Mouse (Mus musculus) frontal cortex, adult (tissue): Measurements from ENCODE around the gene Prkcg.
"Not testable (repeated sequence)": the region's sequence is repeated elsewhere in the genome, so short reads cannot be mapped to it uniquely, and the experiment has no call there.

Experiments used
- ATAC-seq: cut with Nextera tagmentation; 2 replicates; pipeline ENCODE4 v1.9.2; 2017; ENCODE audit warnings: mild to moderate bottlenecking, moderate library complexity, mixed read lengths; ENCODE audit not compliant: low TSS enrichment

The Prkcg gene

GRCm38 (mm10) chr7:3288976-3289970, at the start of gene Prkcg, which contains the start of gene Myadm:
Gene Prkcg, plus strand, starts transcription at chr7:3289179.
Gene Myadm, plus strand, starts transcription at chr7:3289080.
- peak; percentile 73; the same call in 1 of the 2 replicates for ATAC-seq

- no peak for ATAC-seq
Observed at GRCm38 (mm10) chr7:3239193-3239592, 49.8 kb upstream of the Prkcg start.

GRCm38 (mm10) chr7:3260701-3261100, 28.3 kb upstream of the Prkcg start:
- ATAC-seq, result no peak; the same call in 1 of the 2 replicates

- no peak for ATAC-seq
Observed at GRCm38 (mm10) chr7:3261446-3261845, 27.5 kb upstream of the Prkcg start.

- ATAC-seq, result no peak
Observed at GRCm38 (mm10) chr7:3262789-3263188, 26.2 kb upstream of the Prkcg start.

GRCm38 (mm10) chr7:3264390-3265022, 24.5 kb upstream of the Prkcg start:
- ATAC-seq, result no peak

- ATAC-seq, result no peak
Observed at GRCm38 (mm10) chr7:3265311-3265710, 23.7 kb upstream of the Prkcg start.

- no peak for ATAC-seq
Observed at GRCm38 (mm10) chr7:3267261-3267660, 21.7 kb upstream of the Prkcg start.

GRCm38 (mm10) chr7:3267888-3268287, 21.1 kb upstream of the Prkcg start:
- no peak for ATAC-seq

GRCm38 (mm10) chr7:3268291-3268690, 20.7 kb upstream of the Prkcg start:
- no peak for ATAC-seq

GRCm38 (mm10) chr7:3272206-3272605, 16.8 kb upstream of the Prkcg start:
- no peak for ATAC-seq

- no peak for ATAC-seq
Observed at GRCm38 (mm10) chr7:3275455-3276170, 13.4 kb upstream of the Prkcg start.

- not testable (repeated sequence) for ATAC-seq
Observed at GRCm38 (mm10) chr7:3276781-3277180, 12.2 kb upstream of the Prkcg start.

GRCm38 (mm10) chr7:3280080-3280653, 8.8 kb upstream of the Prkcg start:
- no peak for ATAC-seq

GRCm38 (mm10) chr7:3280654-3281153, 8.3 kb upstream of the Prkcg start:
- peak; percentile 88 for ATAC-seq

- ATAC-seq, result no peak
Observed at GRCm38 (mm10) chr7:3281741-3282140, 7.2 kb upstream of the Prkcg start.

GRCm38 (mm10) chr7:3283081-3283875, 5.7 kb upstream of the Prkcg start:
- no peak for ATAC-seq

- ATAC-seq, result no peak
Observed at GRCm38 (mm10) chr7:3284604-3285003, 4.4 kb upstream of the Prkcg start.

- ATAC-seq, result no peak
Observed at GRCm38 (mm10) chr7:3286036-3286435, 2.9 kb upstream of the Prkcg start.

GRCm38 (mm10) chr7:3287186-3287585, 1.8 kb upstream of the Prkcg start:
- ATAC-seq, result no peak
